Mouse (Mus musculus): ENCODE measurements around the gene Pyy. TPM values are rescaled to one million over a fixed set of nuclear protein-coding genes. Genes with fewer than 3 reads are reported as not detected.

Pyy gene
- total RNA-seq (2021) (not detected), polyA plus RNA-seq (2012; rRNA removed) (not detected in 2 replicates)
- long read RNA-seq, result 0 reads

DNA sequence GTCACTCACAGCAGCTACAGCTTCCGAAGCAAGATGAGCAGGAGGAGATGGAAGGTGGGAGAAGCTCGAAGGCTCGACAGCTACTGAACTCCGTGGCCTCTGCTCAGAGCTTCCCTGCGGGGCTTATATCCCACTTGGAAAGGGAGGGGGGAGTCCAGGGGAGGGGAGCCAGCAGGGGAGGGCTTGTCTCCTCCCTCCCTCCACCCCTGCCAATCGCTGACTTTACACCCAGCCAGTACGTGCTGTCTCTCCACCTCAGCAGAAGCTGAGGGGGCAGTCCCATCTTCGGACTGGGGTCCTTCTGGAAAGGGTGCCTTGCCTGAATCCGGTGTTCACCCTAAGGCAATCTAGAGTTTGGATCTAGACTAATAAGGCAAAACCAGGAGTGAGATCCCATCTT, at the start of gene Pyy:
Gene Pyy, minus strand, starts transcription at position 101 of the 400 bp plus-strand sequence.
- no peak for DNase-seq

DNA sequence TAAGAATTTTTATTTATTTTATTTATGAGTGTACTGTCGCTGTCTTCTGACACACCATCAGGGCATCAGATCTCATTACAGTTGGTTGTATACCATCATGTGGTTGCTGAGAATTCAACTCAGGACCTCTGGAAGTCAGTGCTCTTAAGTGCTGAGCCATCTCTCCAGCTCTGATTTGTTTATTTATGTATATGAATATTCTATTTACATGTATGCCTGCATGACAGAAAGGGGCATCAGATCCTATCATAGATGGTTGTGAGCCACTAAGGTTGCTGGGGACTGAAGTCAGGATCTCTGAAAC, 49.1 kb upstream of the Pyy start:
- DNase-seq, result no peak

DNA sequence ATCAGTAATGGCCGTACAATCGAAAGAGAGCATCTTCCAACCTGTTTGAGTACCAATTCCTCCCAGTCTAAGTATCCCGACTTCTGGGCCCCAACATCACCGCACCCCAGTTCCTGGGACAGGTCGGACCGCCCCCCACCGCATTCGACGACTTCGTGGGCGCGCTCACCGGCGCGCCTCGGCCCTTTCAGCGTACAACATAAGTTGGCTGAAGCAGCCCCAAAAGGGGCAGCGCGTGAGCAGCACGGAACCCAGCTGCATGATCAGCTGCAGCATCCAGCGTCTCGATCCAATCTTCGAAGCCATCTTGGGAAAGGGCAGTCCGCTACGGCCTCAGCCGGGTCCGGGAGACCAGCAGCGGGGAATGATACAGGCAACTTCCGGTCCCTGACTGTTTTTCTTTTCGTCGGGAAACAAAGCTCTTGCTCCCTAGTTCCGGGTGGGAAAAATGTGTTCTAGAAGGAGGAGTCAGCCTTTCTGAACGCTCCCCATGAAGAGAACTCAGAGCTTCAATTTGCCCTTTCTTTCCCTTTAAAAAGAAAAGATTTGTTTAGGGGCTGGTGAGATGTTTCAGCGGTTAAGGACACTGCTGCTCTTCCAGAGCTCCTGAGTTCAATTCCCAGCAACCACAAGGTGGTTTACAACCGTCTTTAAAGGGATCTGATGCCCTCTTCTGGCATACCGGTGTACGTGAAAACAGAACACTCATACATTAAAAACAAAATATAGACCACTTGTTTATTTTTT, 48.6 kb upstream of the Pyy start, which contains the start of gene Tmem101:
Gene Tmem101, minus strand, starts transcription at position 366 of the 747 bp plus-strand sequence.
- peak; percentile 93 for DNase-seq

DNA sequence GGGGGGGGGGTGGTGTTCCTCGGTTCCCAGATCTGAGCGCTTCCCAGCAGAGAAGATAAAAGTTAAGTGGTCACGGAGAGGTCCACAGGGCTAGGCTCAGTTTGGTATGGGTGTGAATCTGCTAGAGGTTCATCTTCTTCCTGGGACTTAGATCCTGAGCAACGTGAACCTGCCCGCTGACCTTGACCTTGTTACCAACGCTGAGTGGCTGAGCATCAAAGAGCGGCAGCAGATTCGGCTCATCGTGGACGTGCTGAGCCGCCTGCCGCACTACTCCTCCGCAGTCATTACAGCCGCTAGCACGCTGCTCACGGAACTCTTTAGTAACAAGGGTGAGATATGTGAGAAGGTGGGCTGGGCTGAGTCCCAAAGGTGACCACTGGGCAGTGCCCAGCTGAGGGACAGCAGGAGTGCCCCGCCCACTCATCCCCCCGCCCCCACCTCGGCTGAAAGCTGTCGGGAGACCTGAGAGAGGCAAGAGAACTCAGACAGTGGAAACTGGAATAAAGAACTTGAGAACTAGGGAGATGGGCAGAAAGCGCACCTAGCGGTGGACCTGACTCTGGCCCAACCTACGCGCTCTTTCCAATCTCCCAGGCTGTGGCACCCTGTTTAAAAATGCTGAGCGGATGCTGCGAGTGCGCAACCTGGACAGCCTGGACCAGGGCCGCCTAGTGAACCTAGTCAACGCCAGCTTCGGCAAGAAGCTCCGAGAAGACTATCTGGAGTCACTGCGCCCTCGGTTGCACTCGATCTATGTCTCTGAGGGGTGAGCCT, 39.8 kb upstream of the Pyy start:
- DNase-seq, result no peak

DNA sequence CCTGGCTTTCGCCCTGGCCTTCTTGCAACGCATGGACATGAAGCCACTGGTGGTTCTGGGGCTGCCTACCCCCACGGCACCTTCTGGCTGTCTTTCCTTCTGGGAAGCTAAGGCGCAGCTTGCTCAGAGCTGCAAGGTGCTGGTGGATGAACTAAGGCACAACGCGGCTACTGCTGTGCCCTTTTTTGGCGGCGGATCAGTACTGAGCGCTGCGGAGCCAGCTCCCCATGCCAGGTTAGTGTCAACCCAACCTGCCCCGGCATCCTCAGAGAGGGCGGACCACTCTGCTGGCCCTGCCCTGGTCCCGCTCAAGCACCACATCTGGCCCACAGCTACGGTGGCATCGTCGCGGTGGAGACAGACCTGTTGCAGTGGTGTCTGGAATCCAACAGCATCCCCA, 38.9 kb upstream of the Pyy start:
- no peak for DNase-seq

DNA sequence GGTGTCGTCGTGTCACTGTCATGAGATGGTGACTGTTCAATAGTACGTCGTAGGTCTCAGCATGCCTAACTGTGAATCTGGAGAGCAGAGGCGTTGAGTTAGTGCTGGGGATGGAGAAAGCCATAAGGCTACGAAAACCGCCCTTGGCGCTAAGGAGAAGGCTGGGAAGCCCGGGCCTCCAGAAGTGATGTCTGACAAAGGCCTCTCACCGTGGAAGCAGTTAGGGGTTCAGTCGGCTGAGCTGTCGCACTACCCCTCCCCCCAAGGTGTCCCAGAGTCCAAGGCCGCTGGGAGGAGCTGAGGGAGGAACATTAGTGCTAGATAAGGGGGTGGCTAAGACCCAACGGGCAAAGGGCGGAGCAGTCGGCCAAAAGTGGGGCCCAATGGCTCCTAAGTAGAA, 38.4 kb upstream of the Pyy start:
- peak; percentile 43 for DNase-seq

DNA sequence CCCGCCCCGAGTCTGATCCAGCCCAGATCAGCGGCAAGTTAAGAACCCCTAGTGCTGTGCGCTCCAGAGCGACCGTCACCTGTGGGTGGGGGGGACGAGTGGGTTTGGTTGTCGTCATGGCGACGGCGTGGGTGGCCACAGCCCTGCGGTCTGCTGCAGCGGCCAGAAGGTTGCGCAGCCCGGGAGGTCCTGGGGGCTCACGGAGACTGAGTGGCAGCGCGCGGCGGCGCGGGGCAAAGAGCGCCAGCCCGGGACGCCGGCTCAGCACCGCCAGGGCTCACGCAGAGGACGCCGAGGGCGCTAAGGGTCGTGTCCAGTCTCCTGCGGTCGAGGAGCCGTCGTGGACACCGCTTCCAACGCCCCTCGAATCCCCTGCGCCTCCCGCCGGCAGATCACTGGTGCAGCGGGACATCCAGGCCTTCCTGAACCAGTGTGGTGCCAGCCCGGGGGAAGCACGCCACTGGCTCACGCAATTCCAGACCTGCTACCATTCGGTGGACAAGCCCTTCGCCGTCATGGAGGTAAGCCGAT, 37.9 kb upstream of the Pyy start, which contains the start of gene Nags:
Gene Nags, plus strand, starts transcription at position 43 of the 531 bp plus-strand sequence.
- DNase-seq, result peak; percentile 34

DNA sequence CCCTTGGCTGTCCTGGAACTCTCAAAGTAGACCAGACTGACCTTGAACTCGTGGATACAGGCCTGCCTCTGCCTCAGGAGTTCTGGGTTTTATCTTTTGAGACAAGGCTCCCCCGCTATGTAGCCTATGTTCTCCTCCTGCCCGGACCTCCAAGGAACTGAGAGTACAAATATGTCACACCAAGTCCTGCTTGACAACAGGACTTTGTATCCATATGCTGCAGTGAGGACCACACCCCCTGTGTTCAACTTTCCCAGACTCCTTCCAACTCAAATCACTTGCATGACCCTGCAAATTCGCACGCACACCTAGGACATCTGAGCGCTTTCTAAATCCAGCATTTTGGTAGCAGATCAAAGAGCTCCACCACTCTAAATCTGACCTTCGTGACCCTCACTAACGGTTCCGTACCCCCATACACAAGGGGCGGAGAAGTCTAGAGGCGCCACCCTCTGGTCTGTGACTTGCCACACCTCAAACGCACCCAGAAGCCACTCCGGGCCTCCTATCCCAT, 37.4 kb upstream of the Pyy start:
- no peak for DNase-seq

DNA sequence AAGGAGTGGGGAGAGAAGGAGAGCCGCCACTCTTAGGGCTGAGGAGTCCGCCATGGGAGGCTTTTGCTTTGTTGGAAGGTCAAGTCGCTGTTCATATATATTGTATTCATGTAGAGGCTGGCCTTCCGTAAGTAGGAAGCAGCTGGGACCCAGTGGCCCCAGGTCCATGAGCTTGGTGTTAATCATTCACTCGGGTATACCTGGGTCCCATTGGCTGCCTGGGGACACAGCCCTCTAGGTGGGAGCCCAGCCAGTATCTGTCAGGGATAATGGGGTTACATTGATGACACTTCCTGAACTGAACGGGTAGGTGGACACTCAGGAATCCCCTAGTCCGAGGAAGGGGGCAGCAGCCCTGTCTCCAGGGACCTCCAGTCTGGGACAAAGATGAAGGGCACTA, 34.7 kb upstream of the Pyy start:
- no peak for DNase-seq

DNA sequence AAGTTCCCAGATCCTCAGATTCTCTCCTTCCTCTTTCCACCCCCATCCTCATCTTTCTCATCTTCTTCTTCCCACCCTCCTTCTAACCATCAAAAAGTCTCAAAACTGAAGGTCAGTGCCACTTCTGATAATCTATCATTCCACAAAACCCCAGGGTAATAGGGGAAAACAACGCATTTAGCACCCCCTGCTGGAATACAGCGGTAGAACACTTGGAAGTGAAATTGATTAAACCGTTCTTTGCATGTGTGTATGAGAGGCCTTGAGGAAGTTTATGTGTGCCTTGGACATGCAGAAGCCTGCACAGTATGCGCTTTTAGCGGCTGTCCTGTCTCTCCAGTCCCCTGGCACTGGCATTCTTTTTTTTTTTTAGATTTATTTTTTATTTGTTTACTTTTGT, 32.9 kb upstream of the Pyy start:
- peak; percentile 58 for DNase-seq

DNA sequence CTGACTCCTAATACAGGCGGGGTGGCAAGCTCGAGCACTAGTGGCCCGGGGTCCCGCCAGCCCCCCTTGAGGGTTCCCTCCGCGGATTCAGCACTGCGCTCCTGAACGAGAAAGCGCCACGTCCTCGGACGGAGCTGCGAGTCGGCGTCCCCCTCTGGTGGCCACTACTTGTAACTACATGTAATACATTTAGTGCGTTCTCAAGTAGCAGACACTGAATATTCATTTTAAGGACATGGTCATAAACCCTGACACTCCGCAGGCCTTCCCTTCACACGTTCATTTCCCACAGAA, 30.8 kb upstream of the Pyy start:
- peak; percentile 64 for DNase-seq

DNA sequence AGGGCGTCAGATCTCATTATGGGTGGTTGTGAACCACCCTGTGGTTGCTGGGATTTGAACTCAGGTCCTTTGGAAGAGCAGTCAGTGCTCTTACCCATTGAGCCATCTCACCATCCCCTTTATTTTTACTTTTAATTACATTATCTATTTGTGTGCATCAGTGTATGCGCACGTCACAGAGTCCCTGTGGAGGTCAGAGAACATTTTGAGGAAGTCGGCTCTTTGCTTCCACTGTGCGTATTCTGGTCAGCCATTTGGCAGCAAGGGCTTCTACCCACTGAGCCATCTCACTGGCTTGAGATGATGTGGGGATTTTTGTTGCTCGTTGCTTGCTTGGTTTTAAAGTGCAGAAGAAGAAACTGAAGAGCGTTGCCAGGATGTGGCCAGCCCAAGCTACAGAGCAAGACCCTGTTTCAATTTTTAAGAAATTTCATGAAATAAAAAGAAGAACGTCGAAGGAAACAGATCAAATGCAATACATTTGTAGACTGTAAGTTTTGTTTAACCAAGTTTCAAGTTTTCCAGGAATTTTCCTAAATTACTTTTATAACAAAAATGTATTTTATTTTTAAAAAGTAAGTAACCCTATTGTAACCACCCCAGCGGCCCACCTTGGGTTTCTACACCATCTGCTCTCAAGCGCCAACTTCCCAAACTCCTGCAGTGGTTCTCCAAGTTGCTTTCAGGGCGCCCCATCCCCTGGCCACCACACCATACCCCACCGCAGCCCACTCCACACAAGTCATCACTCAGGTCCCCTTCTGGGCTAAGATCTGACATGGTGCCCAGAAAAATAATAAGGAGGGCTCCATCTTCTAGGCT, 30.2 kb upstream of the Pyy start:
- DNase-seq, result no peak

DNA sequence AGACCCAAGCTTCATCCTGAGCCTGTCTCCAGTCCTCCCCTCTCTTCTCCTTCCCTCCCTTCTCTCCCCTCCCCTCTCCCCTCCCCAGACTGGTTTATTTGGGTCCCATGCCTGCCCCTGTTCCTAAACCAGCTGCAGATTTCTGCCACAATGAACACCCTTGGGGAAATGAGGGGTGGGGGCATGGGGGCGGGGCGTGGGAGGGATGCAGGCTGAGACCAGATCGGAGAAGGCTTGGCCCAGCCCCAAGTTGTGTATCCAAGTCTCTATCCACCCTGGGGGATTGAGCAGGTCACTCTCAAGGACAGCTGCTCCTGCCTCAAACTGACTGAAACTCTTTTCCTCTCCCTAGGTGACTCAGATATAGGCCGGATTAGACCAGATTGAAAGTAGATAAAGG, 26.9 kb upstream of the Pyy start:
- no peak for DNase-seq

DNA sequence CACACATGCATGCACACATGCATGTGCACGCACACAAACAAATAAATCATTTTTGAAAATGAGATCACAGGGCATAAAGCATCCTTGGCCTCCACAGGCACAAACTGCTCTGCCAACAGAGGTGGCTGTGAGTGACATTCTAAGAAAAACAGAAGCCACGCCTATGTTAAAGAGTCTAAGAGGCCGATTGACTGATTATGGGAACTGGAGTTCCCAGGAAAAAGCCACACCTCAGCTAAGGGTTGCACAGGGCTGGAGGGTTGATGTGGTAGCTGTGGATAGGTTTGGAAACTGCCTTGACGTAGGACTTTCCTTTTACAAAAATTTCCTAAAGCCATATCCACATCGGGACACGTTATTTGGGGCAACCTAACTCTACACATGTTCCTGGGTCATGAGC, 9.8 kb upstream of the Pyy start:
- no peak for DNase-seq

DNA sequence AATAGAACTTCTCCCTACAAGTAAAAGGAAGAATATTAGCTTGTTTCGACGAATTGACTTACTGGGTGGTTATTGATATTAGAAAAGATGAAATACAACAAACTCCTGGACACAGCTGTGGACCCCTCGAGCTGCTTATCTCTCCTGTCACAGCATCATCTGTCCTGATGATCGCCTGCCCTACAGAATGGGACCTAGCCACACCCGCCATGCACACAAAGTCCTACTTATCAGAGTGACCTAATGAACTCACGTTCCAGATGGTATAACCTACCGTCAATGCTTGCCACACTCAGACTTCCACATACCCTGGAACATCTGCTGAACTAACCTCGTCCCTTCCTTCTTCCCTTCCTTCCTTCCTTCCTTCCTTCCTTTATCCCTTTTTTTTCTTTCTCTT, 8.6 kb upstream of the Pyy start:
- no peak for DNase-seq

DNA sequence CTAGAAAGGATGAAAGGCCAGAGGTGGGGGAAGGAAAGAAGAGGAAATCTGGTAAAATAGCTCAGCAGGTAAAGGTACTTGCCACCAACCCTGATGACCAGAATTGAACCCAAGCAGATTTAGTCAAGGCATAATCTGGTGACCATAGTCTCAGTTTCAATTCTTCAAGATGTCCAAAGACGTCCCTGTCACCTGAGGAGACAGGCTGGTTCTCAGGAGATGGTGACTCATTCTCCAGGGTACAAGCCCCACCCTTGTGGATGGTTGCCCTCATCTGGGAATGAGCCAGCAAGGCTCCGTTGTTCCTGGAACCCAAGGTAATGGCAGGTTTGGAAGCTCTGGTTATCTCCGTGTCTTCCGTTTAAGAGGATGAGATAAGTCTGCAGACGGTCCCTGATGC, 3.9 kb upstream of the Pyy start:
- no peak for DNase-seq

DNA sequence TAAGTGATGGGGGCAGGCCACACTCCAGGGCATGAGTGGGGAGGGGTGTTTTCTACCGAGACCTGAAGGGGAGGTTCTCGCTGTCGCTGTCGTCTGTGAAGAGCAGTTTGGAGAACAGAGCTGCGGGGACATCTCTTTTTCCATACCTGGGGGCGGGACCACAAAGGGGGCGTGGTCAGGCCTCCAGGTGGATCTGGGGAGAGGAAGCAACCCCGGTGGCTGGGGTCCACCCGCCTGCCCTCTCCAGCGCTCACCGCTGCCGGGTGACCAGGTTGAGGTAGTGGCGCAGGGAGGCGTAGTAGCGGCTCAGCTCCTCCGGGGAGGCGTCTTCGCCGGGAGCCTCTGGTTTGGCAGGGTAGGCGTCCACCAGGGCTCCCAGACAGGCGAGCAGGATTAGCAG, 721 bp downstream of the Pyy start:
- DNase-seq, result no peak

DNA sequence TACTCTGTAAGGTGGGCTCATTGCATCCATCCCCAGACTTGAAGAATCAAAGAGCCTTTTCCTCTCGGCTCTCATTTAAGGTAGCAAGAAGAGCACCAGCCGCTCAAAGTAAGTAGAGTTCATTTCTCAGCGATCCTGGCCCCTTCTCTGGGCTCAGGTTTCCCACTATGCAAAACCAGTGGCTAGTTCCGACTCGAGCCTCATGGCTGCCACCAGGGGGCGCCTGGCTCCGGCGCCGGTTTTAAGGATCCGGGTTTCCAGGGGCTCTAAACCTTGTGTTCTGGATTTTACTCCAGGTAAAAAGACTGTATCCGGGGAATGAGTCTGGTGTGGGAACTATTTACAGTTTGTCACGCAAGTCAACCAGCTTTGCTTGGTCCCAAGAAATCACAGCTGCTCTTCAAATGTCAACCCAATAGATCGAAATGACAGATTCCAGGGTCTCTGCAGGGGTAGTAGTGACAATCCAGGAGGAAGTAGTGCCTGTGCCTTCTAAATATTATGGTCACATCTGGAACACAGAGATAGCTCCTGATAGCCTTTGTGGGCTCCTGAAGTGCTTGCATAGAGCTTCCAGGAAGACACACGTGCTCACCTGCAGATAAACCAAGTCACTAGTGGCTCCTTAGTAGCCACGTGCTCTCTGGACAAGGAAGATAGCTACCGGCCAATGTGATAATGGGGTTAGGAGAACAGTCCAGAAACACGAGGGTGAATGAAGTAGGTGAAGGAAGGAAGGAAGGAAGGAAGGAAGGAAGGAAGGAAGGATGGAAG, 5.0 kb downstream of the Pyy start:
- DNase-seq, result peak; percentile 55

DNA sequence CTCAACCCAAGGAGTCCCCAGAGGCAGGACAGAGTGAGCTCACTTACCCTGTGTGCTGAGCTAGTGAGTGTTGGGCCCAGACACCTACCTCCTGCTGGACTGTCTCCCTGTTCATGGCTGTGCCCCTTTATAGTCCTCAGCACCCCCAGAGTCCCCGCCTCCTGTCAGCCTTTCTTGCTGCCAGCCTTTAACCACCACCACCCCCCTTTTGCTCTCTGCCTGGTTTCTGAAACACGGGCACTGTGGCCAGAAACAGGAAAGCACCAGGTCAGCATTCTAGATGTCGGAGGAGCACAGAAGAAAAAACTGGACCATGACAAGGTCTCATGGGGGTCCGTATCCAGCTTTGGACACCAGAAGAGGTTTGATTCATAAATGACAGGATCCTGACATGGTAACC, 6.4 kb downstream of the Pyy start, which contains the start of gene Ppy:
Gene Ppy, minus strand, starts transcription at position 101 of the 400 bp plus-strand sequence.
- DNase-seq, result no peak

DNA sequence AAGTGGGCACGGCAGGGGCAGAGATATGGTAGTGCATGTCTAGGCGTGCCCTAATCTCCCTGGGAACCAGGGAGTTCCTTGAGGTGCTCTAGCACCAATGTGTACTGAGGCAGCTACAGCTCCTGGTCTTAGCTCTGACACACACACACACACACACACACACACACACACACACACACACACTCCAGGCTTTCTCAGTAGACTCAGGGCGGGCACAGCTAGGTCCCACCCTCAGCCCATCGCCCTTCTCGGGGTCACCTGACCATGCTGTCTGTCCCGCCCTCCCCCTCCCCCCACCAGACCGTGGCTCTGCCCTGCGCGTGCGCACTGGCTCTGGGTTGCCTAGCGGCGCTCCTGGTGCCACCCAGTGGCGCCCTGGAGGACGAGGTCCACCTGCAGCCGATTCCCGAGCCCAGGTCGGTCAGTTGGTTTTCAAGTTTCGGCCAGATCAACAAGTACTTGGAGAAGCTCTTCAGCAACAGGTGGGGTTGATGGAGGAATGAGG, 10.7 kb downstream of the Pyy start:
- peak; percentile 79 for DNase-seq

DNA sequence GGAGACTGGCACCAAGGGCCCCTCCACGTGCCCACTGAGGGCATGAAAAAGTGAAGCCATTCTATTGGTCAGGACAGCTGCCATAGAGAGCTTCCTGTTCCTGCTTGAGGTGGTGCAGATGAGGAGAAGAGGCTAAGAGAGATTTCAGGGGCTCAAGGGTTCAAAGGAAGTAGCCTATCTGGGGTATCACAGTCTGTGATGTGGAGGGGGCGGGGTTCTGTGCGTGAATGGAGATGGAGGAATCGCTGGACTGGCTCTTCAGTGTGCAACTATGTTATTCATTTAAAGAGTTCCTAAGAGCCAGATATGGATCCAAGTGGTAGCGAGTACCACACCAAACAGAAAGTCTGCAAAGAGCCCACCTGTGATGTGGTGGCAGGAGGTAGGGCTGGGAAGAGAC, 11.2 kb downstream of the Pyy start:
- no peak for DNase-seq

Data from adrenal gland, adult 2 months (tissue).